Mouse (Mus musculus) sigmoid colon, adult 10 weeks (tissue): ENCODE results near the gene Ttc9. TPM values are rescaled to one million over a fixed set of nuclear protein-coding genes. Genes with fewer than 3 reads are reported as not detected.

Experiments
- polyA plus RNA-seq: library from polyadenylated mRNA; stranded (reverse); fragments of 350-450 nt; fragmentation: Illumina TruSeq; extraction: RNeasy Lipid Tissue Mini Kit (QIAGEN cat#74804); gene quantifications from one replicate; pipeline ENCODE4 v1.2.3, GENCODE M21; 2014; ENCODE audit warnings: low read depth, low replicate concordance

Gene Ttc9
- polyA plus RNA-seq: 1.2 TPM

GRCm38 (mm10) chr12:81630915-81631660 lies at the start of gene Ttc9:
Ttc9 (plus strand) TSS chr12:81631249.

GRCm38 (mm10) chr12:81594902-81595671 lies 36.0 kb upstream of the Ttc9 start, which contains the start of gene Med6:
Med6 (minus strand) TSS chr12:81595008.

Other genes with a start within 250 kb of the Ttc9 start
- gene Adam4, start 209.3 kb upstream of the Ttc9 start, polyA plus RNA-seq: 3.7 TPM
- 258 TPM for gene Cox16, start 146.1 kb upstream of the Ttc9 start, polyA plus RNA-seq
- gene Gm20498, start 98.3 kb upstream of the Ttc9 start, polyA plus RNA-seq: 10.2 TPM
- gene Synj2bp, start 98.3 kb upstream of the Ttc9 start, polyA plus RNA-seq: 232 TPM
- not detected for gene Adam21, start 62.8 kb upstream of the Ttc9 start, polyA plus RNA-seq
- gene Med6, start 36.2 kb upstream of the Ttc9 start, polyA plus RNA-seq: 83.3 TPM
- 1.3 TPM for gene Map3k9, start 149.9 kb downstream of the Ttc9 start, polyA plus RNA-seq
- 12.4 TPM for gene Pcnx, start 228.8 kb downstream of the Ttc9 start, polyA plus RNA-seq